9 mouse cellular contexts compared by ENCODE assay signal in the genomic region with DNA sequence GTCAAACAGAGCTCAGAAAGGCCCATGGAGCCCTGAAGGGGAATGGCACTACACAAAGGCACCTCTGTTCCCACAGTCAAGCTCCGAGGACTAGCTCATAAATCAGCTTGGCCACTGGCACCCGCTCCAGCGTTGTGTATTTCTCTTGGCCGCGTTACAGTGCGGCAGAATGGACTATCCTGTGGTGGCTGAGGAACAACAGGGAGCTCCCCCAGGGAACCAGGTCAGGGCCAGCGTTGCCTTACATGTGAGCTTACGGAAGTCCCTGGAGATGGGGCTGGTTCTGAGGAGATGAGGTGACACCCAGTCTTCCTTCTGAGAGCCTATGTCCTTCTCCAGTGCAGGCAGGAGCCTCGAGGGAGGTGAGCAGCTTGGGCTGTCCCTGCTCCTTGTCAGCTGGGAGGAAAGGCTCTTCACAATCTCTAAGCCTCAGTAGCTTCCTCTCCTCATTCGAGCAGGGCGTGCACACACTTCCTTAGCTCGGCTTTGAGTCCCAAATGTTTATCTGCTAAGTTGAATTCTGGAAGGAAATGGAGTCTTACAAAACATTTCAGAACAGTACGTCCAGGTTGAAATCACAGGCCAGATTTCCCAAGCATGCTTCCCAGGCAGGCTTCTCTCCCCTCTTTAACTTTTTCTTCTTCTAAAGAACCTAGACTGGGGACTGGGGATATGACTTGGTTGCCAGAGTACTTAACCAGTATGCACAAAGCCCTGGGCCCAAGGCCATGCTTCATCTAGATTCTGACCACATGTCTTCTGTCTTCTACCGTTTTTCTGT. TPM values are rescaled to one million over a fixed set of nuclear protein-coding genes. Genes with fewer than 3 reads are reported as not detected.
DNase-seq lines count a peak whose midpoint lies in the region; ATAC-seq and TF ChIP-seq lines count a peak whose summit lies in the region.
"Had no signal": no experiment of that assay in that cellular context is flagged by ENCODE, and none has a peak within 500 bp of the region (broad histone marks: within the 10 kb centered on the region; RNA-seq: fewer than 3 reads in every experiment).

No protein-coding gene starts in this region.

- no peak overlapping the region for H3K4me3 ChIP-seq in testis, adult 2 months (ENCODE audit: control insufficient read depth, low read depth, low read length)

- TF ChIP-seq POLR2A in testis, adult 2 months (IDR thresholded peaks at IDR 0.05; ENCODE audit: control insufficient read depth, low read depth, low read length) = no peak

- ATAC-seq in megakaryocyte-erythroid progenitor cell, adult 5-6 weeks (replicated peaks; ENCODE audit: low FRiP score, low TSS enrichment, poor library complexity, severe bottlenecking) = peak; percentile 45; the same call in 1 of the 2 replicates

- H3K27ac ChIP-seq in testis, adult 2 months (ENCODE audit: control insufficient read depth, insufficient read depth, low read depth, low read length) = peak overlapping the region; percentile 67
- H3K27ac ChIP-seq: macrophage had no signal

- H3K4me1 ChIP-seq in testis, adult 2 months (ENCODE audit: control insufficient read depth, insufficient read depth, low read length) = no peaks in the 10 kb centered on the region

- no peaks in the 10 kb centered on the region for H3K27me3 ChIP-seq in testis, adult 2 months (ENCODE audit: control insufficient read depth, insufficient read depth, low read length)

- no peaks in the 10 kb centered on the region for H3K36me3 ChIP-seq in testis, adult 2 months (ENCODE audit: control insufficient read depth, insufficient read depth, low read length)

- intact Hi-C loops in heart, postnatal 25 days (cut with DNase I) = no loop called here

- peak; percentile 22 for DNase-seq in 416B (ENCODE audit: low read depth)
- peak; percentile 89 for DNase-seq in adrenal gland, postnatal 14 days
- DNase-seq in frontal cortex, postnatal 10 days (ENCODE audit: low spot score in 2 of 2) = peak; percentile 45 to 64
- DNase-seq in heart, postnatal 25 days (ENCODE audit: low spot score) = peak; percentile 87
- DNase-seq in layer of hippocampus, postnatal 36 days = peak; percentile 67 to 80
- no peak for DNase-seq in thymus, postnatal 4 days

- TF ChIP-seq CTCF in testis, adult 2 months (IDR thresholded peaks at IDR 0.05; ENCODE audit: control insufficient read depth, insufficient read depth, insufficient replicate concordance, low read depth, low read length) = no peak

RNA-seq across cellular contexts. Expression of a gene that starts 59.3 kb away (rescaled TPM):
- 5.7 and 13.3 TPM in 2 replicates for total RNA-seq in adrenal gland, postnatal 14 days (2021)
- 1 to 10 TPM; 4.5 to 4.8 TPM for total RNA-seq in heart, postnatal 25 days (2021)
- 10 to 100 TPM; 54.2 to 55.2 TPM for total RNA-seq in layer of hippocampus, postnatal 36 days (2021)
- not detected in 2 replicates for total RNA-seq in megakaryocyte-erythroid progenitor cell, adult 5-6 weeks (2014; fragmentation: Nextera tagmentation)
- not detected in 2 replicates for total RNA-seq in megakaryocyte-erythroid progenitor cell, adult 5-6 weeks (2017)
- 0.40 and 0.41 TPM in 2 replicates for polyA plus RNA-seq in testis, adult 2 months (2012; rRNA removed)
- polyA plus RNA-seq: macrophage had no signal
